Mouse (Mus musculus) neural tube, embryonic 14.5 days (tissue): ENCODE results near the gene Oprm1. TPM values are rescaled to one million over a fixed set of nuclear protein-coding genes. Genes with fewer than 3 reads are reported as not detected.
A peak's percentile ranks its signal among the peaks of the same experiment; 100 is the strongest.

Experiments
- ATAC-seq: fragments of 200-750 bp; cut with Nextera tagmentation; 2 replicates; pipeline ENCODE4 v1.8.0; 2017; ENCODE audit warnings: low read depth, mild to moderate bottlenecking, moderate TSS enrichment, moderate library complexity
- H3K27ac ChIP-seq: fragments of 300-500 bp; sonication (generic); 2 replicates; pipeline ENCODE4 v1.5.1; 2014; ENCODE audit warnings: low read depth, mild to moderate bottlenecking, control low read depth, low read length, moderate library complexity, mixed read lengths
- H3K27me3 ChIP-seq: fragments of 300-500 bp; sonication (generic); 2 replicates; pipeline ENCODE4 v1.6.1; 2014; ENCODE audit warnings: low read length; ENCODE audit not compliant: control insufficient read depth, insufficient read depth
- H3K36me3 ChIP-seq: fragments of 300-500 bp; sonication (generic); 2 replicates; pipeline ENCODE4 v1.6.1; 2014; ENCODE audit warnings: low read length, mixed read lengths; ENCODE audit not compliant: control insufficient read depth, insufficient read depth
- H3K4me1 ChIP-seq: fragments of 300-500 bp; sonication (generic); 2 replicates; pipeline ENCODE4 v1.6.1; 2014; ENCODE audit warnings: low read length; ENCODE audit not compliant: control insufficient read depth, insufficient read depth
- H3K4me2 ChIP-seq: fragments of 300-500 bp; sonication (generic); 2 replicates; pipeline ENCODE4 v1.6.1; 2014; ENCODE audit warnings: mild to moderate bottlenecking, low read depth, low read length, control low read depth
- H3K4me3 ChIP-seq: fragments of 300-500 bp; sonication (generic); 2 replicates; pipeline ENCODE4 v1.5.1; 2014; ENCODE audit warnings: low read depth, low read length, control low read depth, mixed read lengths
- H3K9ac ChIP-seq: fragments of 300-500 bp; sonication (generic); replicated peaks from 2 replicates; pipeline ENCODE4 v1.6.1; 2014; ENCODE audit warnings: low read depth, mild to moderate bottlenecking, control low read depth, low read length, mixed read lengths
- H3K9me3 ChIP-seq: fragments of 300-500 bp; sonication (generic); 2 replicates; pipeline ENCODE4 v1.6.1; 2016; ENCODE audit warnings: low read length; ENCODE audit not compliant: control insufficient read depth
- WGBS: fragments of 180-500 bp; shearing (Covaris S2); extraction: QIAGEN DNeasy Blood & Tissue Kit; methylation state at CpG from one replicate; pipeline ENCODE4 v1.1.7; 2014; 5-methylcytosine and 5-hydroxymethylcytosine counted together
- polyA plus RNA-seq: library from polyadenylated mRNA; unstranded; fragments of >200 nt; fragmentation: Nextera tagmentation; extraction: Ambion mirVana; gene quantifications from 2 replicates; pipeline ENCODE4 v1.2.1, GENCODE M21; 2014

The Oprm1 gene
- polyA plus RNA-seq, 1 experiment from 2014 or later = 5.1 TPM

- WGBS = 90% methylated on average over 5 of the region's 5 CpGs
Observed at GRCm38 (mm10) chr10:7037194-7037593, 278.9 kb downstream of the Oprm1 start.

DNA sequence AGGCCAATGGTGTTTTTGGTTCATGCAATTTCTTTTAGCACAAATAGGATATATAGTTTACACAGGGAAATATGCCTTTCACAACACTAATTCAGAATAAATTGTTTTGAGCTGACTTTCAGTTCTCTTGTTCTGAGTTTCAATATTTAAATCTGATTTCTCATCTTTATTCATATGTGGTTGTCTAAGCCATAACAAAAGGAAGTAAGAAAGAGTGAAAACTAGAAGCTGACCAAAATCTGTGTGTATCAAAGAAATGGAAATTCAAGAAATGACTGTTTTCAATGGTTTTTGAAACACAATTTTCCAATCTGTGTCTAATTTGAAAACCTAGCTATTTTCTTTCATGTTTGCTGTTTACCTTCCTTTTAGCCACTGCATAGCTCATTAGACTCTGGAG, 282.7 kb downstream of the Oprm1 start:
- Histone ChIP-seq H3K27me3 (no peaks in the 10 kb centered on the region), H3K27ac (no peak overlapping the region), H3K4me3 (no peak overlapping the region), H3K4me2 (no peak overlapping the region), H3K4me1 (no peaks in the 10 kb centered on the region), H3K9ac (no peak overlapping the region), H3K9me3 (no peaks in the 10 kb centered on the region), H3K36me3 (no peaks in the 10 kb centered on the region)
- ATAC-seq = no peak

More at GRCm38 (mm10) chr10:7037194-7037593, 278.9 kb downstream of the Oprm1 start:
- H3K27me3 ChIP-seq = no peaks in the 10 kb centered on the region
- no peaks in the 10 kb centered on the region for H3K4me1 ChIP-seq
- H3K9ac ChIP-seq = no peak overlapping the region
- no peak overlapping the region for H3K4me3 ChIP-seq
- no peak overlapping the region for H3K4me2 ChIP-seq
- H3K9me3 ChIP-seq = no peaks in the 10 kb centered on the region
- H3K36me3 ChIP-seq = no peaks in the 10 kb centered on the region
- H3K27ac ChIP-seq = no peak overlapping the region
- no peak for ATAC-seq

DNA sequence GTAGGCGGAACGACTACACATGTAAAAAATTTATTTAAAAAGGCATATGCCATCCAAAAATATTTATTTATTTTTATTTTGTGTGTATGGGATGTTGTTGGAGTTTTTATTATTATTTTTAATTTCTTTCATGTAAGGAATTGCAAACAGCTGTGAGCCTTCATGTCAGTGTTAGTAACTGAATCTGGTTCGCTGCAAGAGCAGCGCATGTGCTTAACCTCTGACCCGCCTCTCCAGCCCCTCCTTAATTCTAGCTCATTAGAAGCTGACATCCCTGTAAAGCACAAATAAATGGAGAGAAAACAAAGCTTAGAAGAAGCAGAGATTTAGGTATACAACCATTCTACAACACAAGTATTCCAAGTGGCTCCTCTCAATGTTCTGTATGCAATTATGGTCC, 285.6 kb downstream of the Oprm1 start:
- Histone ChIP-seq H3K36me3 (no peaks in the 10 kb centered on the region), H3K9ac (no peak overlapping the region), H3K4me2 (no peak overlapping the region), H3K27me3 (no peaks in the 10 kb centered on the region), H3K27ac (no peak overlapping the region), H3K4me3 (no peak overlapping the region), H3K4me1 (no peaks in the 10 kb centered on the region), H3K9me3 (no peaks in the 10 kb centered on the region)
- no peak for ATAC-seq
- 80% methylated on average over 5 of the region's 5 CpGs for WGBS

- H3K9ac ChIP-seq = no peak overlapping the region
- H3K9me3 ChIP-seq = no peaks in the 10 kb centered on the region
- 0 out of 2 replicates have a peak, but pooled peaks cover 3% of the 10 kb centered on the region for H3K4me1 ChIP-seq
- no peak overlapping the region for H3K4me2 ChIP-seq
- no peaks in the 10 kb centered on the region for H3K36me3 ChIP-seq
- WGBS = 46% methylated on average over 10 of the region's 10 CpGs
- no peak overlapping the region for H3K4me3 ChIP-seq
- no peaks in the 10 kb centered on the region for H3K27me3 ChIP-seq
- ATAC-seq = peak; percentile 75; the same call in 1 of the 2 replicates
- H3K27ac ChIP-seq = no peak overlapping the region
Observed at GRCm38 (mm10) chr10:7047288-7047918, 289.1 kb downstream of the Oprm1 start.

GRCm38 (mm10) chr10:7047919-7048291, 289.6 kb downstream of the Oprm1 start:
- H3K9me3 ChIP-seq = no peaks in the 10 kb centered on the region
- H3K4me2 ChIP-seq = no peak overlapping the region
- no peak for ATAC-seq
- no peak overlapping the region for H3K9ac ChIP-seq
- H3K36me3 ChIP-seq = no peaks in the 10 kb centered on the region
- H3K4me1 ChIP-seq = 0 out of 2 replicates have a peak, but pooled peaks cover 5% of the 10 kb centered on the region
- H3K27me3 ChIP-seq = no peaks in the 10 kb centered on the region
- 87% methylated on average over 2 of the region's 2 CpGs for WGBS
- H3K27ac ChIP-seq = no peak overlapping the region
- H3K4me3 ChIP-seq = no peak overlapping the region

GRCm38 (mm10) chr10:7049901-7050300, 291.6 kb downstream of the Oprm1 start:
- no peak for ATAC-seq
- H3K27ac ChIP-seq = no peak overlapping the region
- WGBS = 79% methylated on average over 3 of the region's 3 CpGs
- H3K9ac ChIP-seq = no peak overlapping the region
- H3K36me3 ChIP-seq = no peaks in the 10 kb centered on the region
- no peak overlapping the region for H3K4me3 ChIP-seq
- H3K27me3 ChIP-seq = no peaks in the 10 kb centered on the region
- H3K4me1 ChIP-seq = 0 out of 2 replicates have a peak, but pooled peaks cover 5% of the 10 kb centered on the region
- no peak overlapping the region for H3K4me2 ChIP-seq
- no peaks in the 10 kb centered on the region for H3K9me3 ChIP-seq

GRCm38 (mm10) chr10:7052315-7053017, 294.2 kb downstream of the Oprm1 start, which contains the start of gene Ipcef1:
Gene Ipcef1 (minus strand): TSS chr10:7052478.
- Histone ChIP-seq H3K9me3 (no peaks in the 10 kb centered on the region), H3K27me3 (no peaks in the 10 kb centered on the region), H3K36me3 (no peaks in the 10 kb centered on the region), H3K27ac (no peak within 1 kb of the TSS), H3K4me2 (peak within 1 kb of the TSS; percentile 9; the same call in 1 of the 2 replicates), H3K9ac (no peak within 1 kb of the TSS), H3K4me3 (no peak within 1 kb of the TSS), H3K4me1 (0 out of 2 replicates have a peak, but pooled peaks cover 5% of the 10 kb centered on the region)
- ATAC-seq = no peak
- WGBS = 14% methylated on average over 12 of the region's 12 CpGs

DNA sequence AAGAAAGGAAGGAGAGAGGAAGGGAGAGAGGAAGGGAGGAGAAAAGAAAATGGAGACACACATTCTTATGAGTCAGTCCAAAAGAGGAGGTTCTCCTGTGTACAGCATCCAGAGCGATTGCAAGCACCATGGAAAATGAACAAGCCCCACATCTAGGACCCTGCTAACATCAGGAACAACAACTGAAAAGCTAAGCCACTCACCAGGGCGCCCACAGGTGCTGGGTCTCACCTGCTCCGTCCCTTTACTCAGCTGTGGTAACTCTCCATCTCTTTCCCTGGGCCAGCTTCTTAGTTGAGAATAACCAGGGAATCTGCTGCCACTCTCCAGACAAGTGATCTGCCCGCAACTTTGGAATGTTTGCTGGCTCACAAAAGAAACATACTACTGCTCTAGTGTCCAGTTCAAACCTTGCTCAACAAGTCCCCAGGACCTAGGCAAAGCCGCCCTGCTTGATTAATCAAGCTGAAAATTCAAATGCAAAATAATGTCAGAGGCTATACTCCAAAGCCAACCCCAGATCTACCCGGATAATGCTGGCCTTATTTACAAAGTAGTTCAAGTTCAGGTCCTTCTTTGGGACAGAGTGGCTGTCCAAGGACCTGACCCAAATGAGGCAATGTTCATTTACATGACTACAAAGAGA, 296.4 kb downstream of the Oprm1 start:
- no peak overlapping the region for H3K4me2 ChIP-seq
- no peaks in the 10 kb centered on the region for H3K9me3 ChIP-seq
- H3K36me3 ChIP-seq = no peaks in the 10 kb centered on the region
- no peaks in the 10 kb centered on the region for H3K27me3 ChIP-seq
- WGBS = 82% methylated on average over 6 of the region's 6 CpGs
- ATAC-seq = no peak
- H3K4me3 ChIP-seq = no peak overlapping the region
- H3K27ac ChIP-seq = no peak overlapping the region
- no peak overlapping the region for H3K9ac ChIP-seq
- H3K4me1 ChIP-seq = 0 out of 2 replicates have a peak, but pooled peaks cover 5% of the 10 kb centered on the region

DNA sequence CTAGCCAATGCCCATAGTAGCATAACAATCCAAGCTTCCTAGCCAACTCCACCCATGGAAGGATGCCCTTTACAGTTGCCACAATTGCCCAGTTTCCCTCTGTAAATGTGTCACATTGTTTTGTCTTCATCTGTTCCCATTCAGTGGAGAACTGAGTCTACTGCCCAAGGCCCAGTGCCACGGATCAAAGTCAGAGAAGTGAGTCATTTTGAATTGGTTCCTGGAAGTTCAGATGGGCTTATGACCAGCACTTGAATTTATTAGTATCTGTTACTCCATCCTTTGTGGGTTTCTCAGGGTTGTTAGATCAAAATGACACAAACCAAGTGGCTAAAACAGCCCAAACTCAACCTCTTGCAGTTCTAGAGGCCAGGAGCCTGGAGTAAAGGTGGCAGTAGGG, 299.2 kb downstream of the Oprm1 start:
- 79% methylated on average over 1 of the region's 1 CpGs for WGBS

More for the DNA sequence above, 299.2 kb downstream of the Oprm1 start:
- H3K36me3 ChIP-seq = no peaks in the 10 kb centered on the region
- H3K4me1 ChIP-seq = 0 out of 2 replicates have a peak, but pooled peaks cover under 1% of the 10 kb centered on the region
- no peak overlapping the region for H3K4me3 ChIP-seq
- H3K27ac ChIP-seq = no peak overlapping the region
- no peaks in the 10 kb centered on the region for H3K27me3 ChIP-seq
- no peak overlapping the region for H3K9ac ChIP-seq
- ATAC-seq = no peak
- H3K4me2 ChIP-seq = no peak overlapping the region
- no peaks in the 10 kb centered on the region for H3K9me3 ChIP-seq
